Mouse (Mus musculus) left cerebral cortex, adult 2 months (tissue): ENCODE measurements at regions not wholly inside any gene's neighbourhood (a gene's known extent, or its start where the extent isn't known, plus 50 kb on each side); places are given as distances from the start of the nearest gene placed in this dataset.

Experiments
- DNase-seq, 2 experiments: peaks; one replicate each; pipeline ENCODE4 v3.0.0; 2021 to 2022; ENCODE audit warnings: low spot score in 2 of 2, mixed read lengths in 1 of 2; ENCODE audit errors: extremely low spot score in 1 of 2
- H3K27ac ChIP-seq: fragments of 200-600 bp; 2 replicates; pipeline ENCODE4 v1.8.1; 2022
- H3K4me3 ChIP-seq: fragments of 200-600 bp; 2 replicates; pipeline ENCODE4 v1.8.1; 2022
- CTCF ChIP-seq: fragments of 200-600 bp; IDR thresholded peaks from 2 replicates; pipeline ENCODE4 v1.8.1; 2022; ENCODE audit warnings: antibody characterized with exemption, mild to moderate bottlenecking, moderate library complexity
- intact Hi-C: fragments of 180-260 bp; cut with DNase I; formaldehyde crosslinking; loops from one replicate; pipeline ENCODE4 v1.15.1; 2025

DNA sequence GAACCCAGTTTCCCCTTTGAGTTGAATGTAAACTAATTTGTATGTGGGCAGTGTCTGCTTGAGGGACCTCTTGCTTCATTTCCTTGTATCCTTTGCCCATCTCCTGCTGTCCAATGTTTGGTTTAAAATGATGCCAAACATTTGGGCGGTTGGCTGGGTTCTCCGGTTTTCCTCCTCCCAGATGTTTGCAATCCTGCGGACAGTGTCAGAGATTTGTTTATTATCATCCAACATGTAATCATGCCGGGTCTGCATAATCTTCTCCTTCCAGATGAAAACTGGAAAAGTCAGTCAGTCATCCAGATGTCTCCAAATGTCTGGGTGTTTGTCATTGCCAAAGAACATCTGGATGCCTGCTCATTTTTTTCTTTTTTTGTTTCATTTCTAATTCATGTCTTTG is 323.0 kb downstream of the Lmx1a start:
- DNase-seq, result no peak
- intact Hi-C loops, result no loop called here
- H3K4me3 ChIP-seq, result no peak overlapping the region
- no peak for TF ChIP-seq CTCF
- no peak overlapping the region for H3K27ac ChIP-seq

DNA sequence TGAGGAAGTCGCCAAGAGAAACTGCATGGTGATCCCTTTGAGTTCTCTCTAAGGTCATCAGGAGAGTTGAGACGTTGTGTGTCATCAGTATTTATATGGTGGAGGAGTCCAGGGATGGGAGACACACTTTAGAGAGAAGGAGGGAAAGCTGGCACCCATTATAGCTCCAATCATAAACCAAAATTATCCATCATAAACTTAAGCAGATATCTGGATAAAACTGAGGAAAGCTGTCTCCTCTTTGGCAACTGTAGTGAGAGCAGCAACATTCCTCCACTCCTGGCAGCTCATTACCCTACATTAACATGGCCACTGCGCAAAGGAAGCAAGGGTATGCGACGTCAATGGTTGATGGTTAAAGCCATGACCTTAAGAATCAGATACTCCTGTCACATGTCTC is 323.6 kb downstream of the Lmx1a start:
- no peak overlapping the region for H3K27ac ChIP-seq
- H3K4me3 ChIP-seq, result no peak overlapping the region
- DNase-seq, result no peak
- intact Hi-C loops, result no loop called here
- TF ChIP-seq CTCF, result no peak

DNA sequence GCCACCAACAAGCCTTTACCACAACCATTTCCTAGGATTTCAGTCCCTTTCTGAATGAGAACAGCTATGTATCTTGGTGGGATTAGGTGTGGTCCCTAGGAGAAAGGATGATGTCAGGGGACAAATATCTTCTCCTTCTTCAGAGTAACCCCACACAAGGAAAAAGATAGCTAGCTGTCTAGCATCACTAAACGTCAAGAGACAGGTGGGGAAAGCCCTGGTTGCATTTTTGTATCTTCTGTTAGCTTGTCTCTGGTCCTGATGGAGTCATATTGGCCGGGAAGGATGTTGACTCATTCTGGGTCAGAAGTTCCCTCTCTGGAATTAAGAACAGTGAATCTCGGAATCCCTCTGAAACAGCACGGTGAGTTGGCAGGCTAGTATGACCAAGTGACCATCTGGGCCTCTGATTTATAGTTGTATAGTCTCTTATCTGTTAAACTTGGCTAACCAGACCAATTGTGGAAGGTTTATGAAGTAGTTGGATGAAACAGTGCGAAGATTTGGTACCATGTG is 327.4 kb downstream of the Lmx1a start:
- Histone ChIP-seq H3K4me3 (no peak overlapping the region), H3K27ac (no peak overlapping the region)
- intact Hi-C loops, result no loop called here
- TF ChIP-seq CTCF, result no peak
- DNase-seq, result no peak

DNA sequence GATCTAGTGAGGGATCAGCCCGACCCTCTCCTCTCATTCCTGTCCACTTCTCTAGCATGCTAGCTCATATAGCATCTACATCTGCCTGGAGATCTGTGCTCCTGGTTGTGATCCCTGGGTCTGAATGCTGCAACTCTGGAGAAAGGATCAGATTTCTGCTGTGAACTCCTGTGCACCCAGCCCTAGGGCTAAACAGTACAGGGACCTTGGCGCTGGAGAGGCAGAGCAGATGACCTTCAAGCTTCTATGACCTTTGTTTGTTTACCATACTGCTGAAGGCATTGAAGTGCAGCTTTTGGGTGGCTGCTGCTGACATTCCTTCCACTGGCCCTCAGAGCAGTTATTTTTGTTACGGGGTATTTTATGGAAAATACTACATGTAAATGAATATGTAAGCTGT is 337.4 kb downstream of the Lmx1a start:
- no peak for TF ChIP-seq CTCF
- Histone ChIP-seq H3K4me3 (no peak overlapping the region), H3K27ac (no peak overlapping the region)
- intact Hi-C loops, result no loop called here
- no peak for DNase-seq

DNA sequence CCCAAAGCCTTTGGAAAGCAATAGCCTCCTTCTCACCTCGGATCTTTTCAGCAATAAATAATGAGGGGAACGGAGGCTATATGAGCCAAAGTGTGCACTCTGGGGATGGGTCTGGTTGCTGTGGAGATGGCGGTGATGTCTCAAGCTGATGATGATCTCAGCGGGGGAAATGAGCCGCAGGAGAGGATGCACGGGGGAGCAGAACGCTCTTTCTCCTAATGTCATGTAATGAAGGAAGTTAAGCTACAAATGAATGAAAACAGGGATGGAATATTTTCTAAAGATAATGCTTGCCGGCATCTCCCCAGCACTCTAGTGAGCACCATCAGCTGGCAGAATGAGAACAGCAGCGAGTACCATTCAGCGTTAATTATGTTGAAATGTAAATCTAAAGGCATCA is 355.7 kb downstream of the Lmx1a start:
- no peak for TF ChIP-seq CTCF
- H3K27ac ChIP-seq, result no peak overlapping the region
- intact Hi-C loops, result no loop called here
- H3K4me3 ChIP-seq, result peak overlapping the region; percentile 37
- DNase-seq, result peak in 1 of 2 experiments; percentile 10

DNA sequence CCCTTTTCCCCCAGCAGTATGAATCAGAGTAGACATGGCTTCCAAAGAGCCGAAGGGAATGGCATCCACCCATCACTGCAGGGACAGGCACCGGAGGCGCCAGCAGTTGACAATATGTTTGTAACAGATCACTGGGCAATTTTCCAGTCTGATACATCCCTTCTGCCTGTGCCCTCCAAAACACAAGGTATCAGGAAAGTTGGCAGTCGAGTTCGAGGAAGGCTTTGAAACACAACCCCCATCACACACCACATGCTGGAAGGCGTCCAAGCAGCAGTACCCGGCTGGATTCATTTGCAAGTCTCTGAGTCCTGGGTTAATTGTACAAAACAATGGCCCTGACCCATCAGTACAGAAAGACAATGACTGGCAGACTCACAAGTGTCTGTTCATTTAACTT is 357.3 kb downstream of the Lmx1a start:
- DNase-seq, result peak in 1 of 2 experiments; percentile 14
- Histone ChIP-seq H3K27ac (no peak overlapping the region), H3K4me3 (no peak overlapping the region)
- intact Hi-C loops, result no loop called here
- no peak for TF ChIP-seq CTCF

DNA sequence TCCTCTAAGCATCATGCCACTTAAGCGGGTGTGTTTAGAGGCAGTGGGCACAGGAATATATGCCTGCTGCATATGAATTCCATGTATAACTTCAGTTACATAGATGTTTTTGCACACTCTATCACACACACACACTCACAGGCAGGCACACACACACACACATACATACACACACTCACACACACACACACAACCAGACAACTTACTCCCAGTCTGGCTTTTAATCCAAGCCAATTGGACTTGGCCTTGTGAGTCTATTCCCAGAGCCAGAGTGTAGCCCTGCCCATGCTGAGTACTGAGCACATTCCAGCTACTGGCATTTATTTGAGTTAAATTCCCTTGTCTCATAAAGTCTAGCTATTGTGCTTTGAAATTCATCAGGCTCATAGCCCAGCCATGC is 357.7 kb downstream of the Lmx1a start:
- no peak overlapping the region for H3K4me3 ChIP-seq
- no peak for TF ChIP-seq CTCF
- H3K27ac ChIP-seq, result no peak overlapping the region
- no peak for DNase-seq
- intact Hi-C loops, result no loop called here

DNA sequence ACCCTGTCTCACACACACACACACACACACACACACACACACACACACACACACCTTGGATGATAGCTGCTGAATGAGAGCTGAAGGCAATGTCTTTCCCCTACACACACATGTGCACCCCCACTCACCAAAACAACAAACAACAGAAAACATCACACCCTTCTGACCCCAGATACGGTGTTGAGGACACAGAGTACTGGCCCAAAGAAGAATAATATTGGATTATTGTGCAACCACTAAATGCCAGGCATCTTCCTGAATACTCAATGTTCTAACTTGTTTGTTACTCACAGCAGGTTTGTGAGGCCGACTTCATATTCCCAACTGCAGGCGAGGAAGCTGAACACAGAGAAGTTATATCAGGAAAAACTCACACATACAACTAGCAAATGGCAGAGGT is 360.9 kb downstream of the Lmx1a start:
- TF ChIP-seq CTCF, result no peak
- intact Hi-C loops, result no loop called here
- Histone ChIP-seq H3K27ac (no peak overlapping the region), H3K4me3 (no peak overlapping the region)
- no peak for DNase-seq

DNA sequence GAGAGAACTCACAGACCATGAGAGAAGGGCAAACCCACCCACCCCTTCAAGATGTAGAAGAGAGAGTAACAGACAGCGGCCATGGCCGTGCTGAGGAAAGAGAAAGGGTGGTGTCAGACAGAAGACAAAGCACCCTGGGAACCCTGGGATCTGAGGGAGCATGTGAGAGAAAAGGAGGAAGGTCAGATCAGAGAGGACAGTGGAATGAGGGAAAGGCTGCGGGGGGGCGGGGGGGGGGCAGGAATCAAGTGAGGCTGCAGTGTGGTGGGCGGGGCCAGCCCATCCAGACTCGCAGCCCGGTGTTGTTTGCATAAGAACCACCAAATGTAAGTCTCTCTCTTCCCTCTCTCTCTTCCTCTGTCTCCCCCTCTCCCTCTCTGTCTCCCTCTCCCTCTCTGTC is 367.4 kb downstream of the Lmx1a start:
- no peak for TF ChIP-seq CTCF
- intact Hi-C loops, result no loop called here
- Histone ChIP-seq H3K4me3 (no peak overlapping the region), H3K27ac (no peak overlapping the region)
- no peak for DNase-seq

DNA sequence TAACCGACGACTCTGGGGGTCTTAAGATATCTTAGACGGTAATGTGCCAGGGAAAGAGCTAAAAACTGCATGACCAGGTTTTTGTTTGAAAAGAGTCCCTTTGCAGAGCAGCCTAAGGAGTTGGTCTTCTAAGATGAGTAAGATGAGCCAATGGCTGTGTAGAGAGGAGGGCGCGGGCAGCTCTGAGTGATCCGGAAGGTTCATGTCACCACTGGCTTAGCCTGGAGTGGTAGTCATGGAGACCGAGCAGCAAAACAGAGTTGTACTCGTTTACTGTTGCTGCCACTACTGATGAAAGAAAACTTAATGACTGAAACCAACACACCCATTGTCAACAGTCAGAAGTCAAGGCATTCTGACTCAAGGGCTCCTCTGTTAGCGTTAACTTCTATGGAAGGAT is 368.4 kb downstream of the Lmx1a start:
- DNase-seq, result no peak
- TF ChIP-seq CTCF, result no peak
- Histone ChIP-seq H3K27ac (no peak overlapping the region), H3K4me3 (no peak overlapping the region)
- intact Hi-C loops, result no loop called here

DNA sequence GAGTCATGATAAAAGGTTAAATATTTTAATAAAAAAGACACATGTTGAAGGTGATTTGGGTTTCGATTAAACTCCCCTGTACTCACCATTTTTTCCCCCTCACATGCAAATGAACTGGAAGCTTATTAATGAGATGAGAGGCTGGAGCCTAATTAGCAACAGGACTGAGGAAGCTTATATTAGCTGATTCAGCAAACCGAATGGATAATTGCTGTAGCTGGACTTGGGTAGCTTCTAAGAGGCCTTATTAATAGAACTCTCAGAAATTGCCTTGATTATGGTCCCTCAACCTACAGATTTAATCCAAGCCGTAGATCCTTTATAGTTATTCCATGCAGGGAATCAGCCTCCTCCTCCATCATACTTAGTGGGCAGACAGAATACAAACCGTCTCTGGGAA is 369.7 kb downstream of the Lmx1a start:
- TF ChIP-seq CTCF, result no peak
- intact Hi-C loops, result no loop called here
- no peak overlapping the region for H3K27ac ChIP-seq
- no peak for DNase-seq
- H3K4me3 ChIP-seq, result no peak overlapping the region

DNA sequence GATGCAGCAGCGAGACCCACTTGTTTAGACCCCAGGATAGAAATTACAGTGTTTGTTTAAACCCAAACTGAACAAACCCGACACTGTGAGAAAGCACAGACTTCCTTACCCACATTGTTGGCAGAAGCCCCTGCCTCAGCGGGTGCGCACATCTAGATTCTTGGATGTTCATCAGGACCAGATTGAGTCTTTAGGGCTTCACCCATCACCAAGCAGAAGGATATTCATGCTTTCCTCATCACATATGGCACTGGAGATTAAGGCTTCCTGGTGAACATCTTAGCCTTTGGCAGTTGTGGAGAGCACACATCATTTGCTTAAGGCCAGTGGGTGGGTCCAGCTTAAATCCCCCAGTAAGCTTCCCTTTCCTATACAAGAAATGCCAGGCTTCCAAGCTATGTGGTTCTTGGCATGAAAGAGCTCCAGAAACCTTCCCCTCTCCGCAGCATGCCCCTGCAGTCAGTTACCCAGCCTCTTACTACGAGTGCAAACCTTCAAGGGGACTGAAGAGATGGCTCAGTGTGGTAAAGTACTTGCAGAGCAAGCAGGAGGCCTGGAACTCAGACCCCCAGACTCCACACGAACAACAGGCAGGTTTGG is 367.9 kb downstream of the Pbx1 start:
- DNase-seq, result no peak
- H3K27ac ChIP-seq, result no peak overlapping the region
- no peak for TF ChIP-seq CTCF
- intact Hi-C loops, result no loop called here
- H3K4me3 ChIP-seq, result no peak overlapping the region

DNA sequence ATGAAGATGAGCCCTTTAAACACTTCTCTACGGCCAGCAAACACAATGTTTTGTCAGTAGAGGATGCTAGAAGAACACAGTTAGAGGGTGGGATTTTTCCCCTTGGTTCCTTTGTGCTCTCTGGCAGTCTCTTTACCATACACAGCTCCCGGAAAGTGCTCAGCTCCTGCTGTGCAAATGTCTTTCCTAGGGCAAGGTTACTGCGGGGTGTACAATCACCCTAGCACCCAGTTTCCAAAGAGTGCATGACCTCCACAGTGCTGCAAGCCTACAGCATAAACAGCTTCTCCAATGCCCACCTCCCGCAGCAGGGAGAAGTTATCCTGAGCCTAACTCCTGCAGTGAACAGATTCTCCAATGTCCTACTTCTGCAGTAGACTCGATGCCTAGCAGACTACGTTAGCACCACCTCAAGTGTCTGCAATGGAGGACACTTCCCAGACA is 366.4 kb downstream of the Pbx1 start:
- intact Hi-C loops, result no loop called here
- no peak; the same call in 1 of the 2 replicates for TF ChIP-seq CTCF
- Histone ChIP-seq H3K4me3 (no peak overlapping the region), H3K27ac (no peak overlapping the region)
- DNase-seq, result no peak
